Mouse (Mus musculus) CH12.LX (cell line): ENCODE measurements around the gene Trio. TPM values are rescaled to one million over a fixed set of nuclear protein-coding genes. Genes with fewer than 3 reads are reported as not detected.

Experiments
- DNase-seq: peaks from one replicate; pipeline ENCODE4 v3.0.0-alpha.2; 2013; ENCODE audit errors: extremely low read depth
- H3K27ac ChIP-seq: 2 replicates; pipeline ENCODE4 v1.5.1; 2012; ENCODE audit warnings: low read depth, mild to moderate bottlenecking, control low read depth, moderate library complexity; ENCODE audit not compliant: insufficient read depth
- H3K27me3 ChIP-seq: replicated peaks from 2 replicates; pipeline ENCODE3; 2012; ENCODE audit warnings: inconsistent platforms
- H3K36me3 ChIP-seq, 2 experiments: replicated peaks in 1 of 2; 2 replicates each; pipeline versions ENCODE3 to v1.6.1; 2012; ENCODE audit warnings: inconsistent platforms in 1 of 2, low read length in 1 of 2, mild to moderate bottlenecking in 1 of 2, mixed read lengths in 1 of 2, moderate library complexity in 1 of 2; ENCODE audit not compliant: control insufficient read depth in 1 of 2, insufficient read depth in 1 of 2
- H3K4me1 ChIP-seq, 2 experiments: 2 replicates each; pipeline ENCODE4 v1.6.1; 2012; ENCODE audit warnings: inconsistent platforms in 1 of 2, moderate library complexity in 1 of 2; ENCODE audit not compliant: insufficient read depth in 2 of 2, control insufficient read depth in 1 of 2
- H3K4me2 ChIP-seq: 2 replicates; pipeline ENCODE4 v1.6.1; 2012; ENCODE audit warnings: low read depth, mild to moderate bottlenecking, control low read depth; ENCODE audit not compliant: poor library complexity, insufficient read depth, severe bottlenecking
- H3K4me3 ChIP-seq, 3 experiments: fragments of 150-350 bp in 1 of 3; sonication (generic) in 1 of 3; replicated peaks in 1 of 3; 2 replicates each; pipeline versions ENCODE3 to v1.5.1; 2011 to 2012; ENCODE audit warnings: low read depth in 2 of 3, low read length in 2 of 3, mild to moderate bottlenecking in 2 of 3, moderate library complexity in 2 of 3, control low read depth in 1 of 3, improper control_type of control experiment in 1 of 3, inconsistent platforms in 1 of 3, mixed read lengths in 1 of 3; ENCODE audit not compliant: poor library complexity in 1 of 3
- H3K79me2 ChIP-seq: replicated peaks from 2 replicates; pipeline ENCODE4 v1.6.1; 2012; ENCODE audit warnings: mild to moderate bottlenecking, moderate library complexity; ENCODE audit not compliant: control insufficient read depth, poor library complexity, insufficient read depth, severe bottlenecking; ENCODE audit errors: extremely low read depth
- H3K9ac ChIP-seq: 2 replicates; pipeline ENCODE4 v1.6.1; 2012; ENCODE audit warnings: low read depth, mild to moderate bottlenecking, control low read depth, moderate library complexity; ENCODE audit not compliant: insufficient read depth
- H3K9me3 ChIP-seq: replicated peaks from 2 replicates; pipeline ENCODE3; 2012; ENCODE audit warnings: low read length, inconsistent platforms, mixed read lengths
- BHLHE40 ChIP-seq: IDR thresholded peaks from 2 replicates; pipeline ENCODE4 v1.6.1; 2011; ENCODE audit warnings: mild to moderate bottlenecking, low read depth, low read length, improper control_type of control experiment
- CHD1 ChIP-seq: IDR thresholded peaks from 2 replicates; pipeline ENCODE4 v1.6.1; 2012; ENCODE audit warnings: low read depth, low read length, improper control_type of control experiment, inconsistent platforms
- EP300 ChIP-seq: IDR thresholded peaks from 2 replicates; pipeline ENCODE4 v1.6.1; 2011; ENCODE audit warnings: low read length, improper control_type of control experiment
- ETS1 ChIP-seq: conservative IDR thresholded peaks from 2 replicates; pipeline ENCODE4 v1.6.1; 2012; ENCODE audit warnings: low read depth, mild to moderate bottlenecking, inconsistent platforms, low read length, improper control_type of control experiment, moderate library complexity
- GABPA ChIP-seq: IDR thresholded peaks from 2 replicates; pipeline ENCODE4 v1.6.1; 2012; ENCODE audit warnings: low read depth, low read length, improper control_type of control experiment, inconsistent platforms; ENCODE audit not compliant: insufficient replicate concordance
- HCFC1 ChIP-seq: IDR thresholded peaks from 2 replicates; pipeline ENCODE4 v1.6.1; 2012; ENCODE audit warnings: low read depth, mild to moderate bottlenecking, inconsistent platforms, low read length, improper control_type of control experiment
- JUN ChIP-seq: IDR thresholded peaks from 2 replicates; pipeline ENCODE4 v1.6.1; 2011; ENCODE audit warnings: low read depth, mild to moderate bottlenecking, low read length, improper control_type of control experiment, moderate library complexity; ENCODE audit not compliant: insufficient read depth
- JUND ChIP-seq: conservative IDR thresholded peaks from 2 replicates; pipeline ENCODE4 v1.6.1; 2011; ENCODE audit warnings: low read depth, low read length, improper control_type of control experiment
- KAT2A ChIP-seq: IDR thresholded peaks from 2 replicates; pipeline ENCODE4 v1.6.1; 2012; ENCODE audit warnings: low read length, improper control_type of control experiment, inconsistent platforms; ENCODE audit not compliant: insufficient replicate concordance
- MYC ChIP-seq: IDR thresholded peaks from 2 replicates; pipeline ENCODE4 v1.6.1; 2011; ENCODE audit warnings: low read depth, mild to moderate bottlenecking, improper control_type of control experiment, low read length
- POLR2A ChIP-seq: IDR thresholded peaks from 2 replicates; pipeline ENCODE4 v1.6.1; 2011; ENCODE audit warnings: low read depth, mild to moderate bottlenecking, improper control_type of control experiment, low read length
- POLR2AphosphoS2 ChIP-seq: IDR thresholded peaks from 2 replicates; pipeline ENCODE4 v1.6.1; 2011; ENCODE audit warnings: low read depth, low read length, improper control_type of control experiment
- RAD21 ChIP-seq: IDR thresholded peaks from 2 replicates; pipeline ENCODE4 v1.6.1; 2011; ENCODE audit warnings: low read depth, mild to moderate bottlenecking, low read length, improper control_type of control experiment, moderate library complexity
- RCOR1 ChIP-seq: conservative IDR thresholded peaks from 2 replicates; pipeline ENCODE4 v1.6.1; 2012; ENCODE audit warnings: low read depth, mild to moderate bottlenecking, inconsistent platforms, low read length, improper control_type of control experiment
- SIN3A ChIP-seq: IDR thresholded peaks from 2 replicates; pipeline ENCODE4 v1.6.1; 2012; ENCODE audit warnings: low read length, improper control_type of control experiment, inconsistent platforms
- SMC3 ChIP-seq: IDR thresholded peaks from 2 replicates; pipeline ENCODE4 v1.6.1; 2011; ENCODE audit warnings: low read depth, low read length, improper control_type of control experiment
- UBTF ChIP-seq: IDR thresholded peaks from 2 replicates; pipeline ENCODE4 v1.6.1; 2012; ENCODE audit warnings: low read depth, mild to moderate bottlenecking, inconsistent platforms, low read length, improper control_type of control experiment, moderate library complexity
- USF1 ChIP-seq: IDR thresholded peaks from 2 replicates; pipeline ENCODE4 v1.6.1; 2014; ENCODE audit warnings: low read depth, mild to moderate bottlenecking, inconsistent platforms, low read length, improper control_type of control experiment
- ZKSCAN1 ChIP-seq: IDR thresholded peaks from 2 replicates; pipeline ENCODE4 v1.6.1; 2012; ENCODE audit warnings: low read depth, inconsistent platforms, low read length, improper control_type of control experiment, borderline replicate concordance
- ZMIZ1 ChIP-seq: IDR thresholded peaks from 2 replicates; pipeline ENCODE4 v1.6.1; 2012; ENCODE audit warnings: low read depth, mild to moderate bottlenecking, inconsistent platforms, low read length, improper control_type of control experiment
- ZNF384 ChIP-seq: IDR thresholded peaks from 2 replicates; pipeline ENCODE4 v1.6.1; 2012; ENCODE audit warnings: low read depth, low read length, improper control_type of control experiment, inconsistent platforms
- dilution Hi-C: fragments of 300-500 bp; cut with MboI; formaldehyde crosslinking; loops from 2 replicates; pipeline ENCODE4 v1.14.3; 2020; ENCODE audit warnings: low sequenced_read_pairs; ENCODE audit not compliant: extremely low pct_unique_long_range_greater_than_20kb, extremely low pct_ligation_motif_present
- in situ Hi-C: fragments of 300-500 bp; cut with MboI; formaldehyde crosslinking; loops from 3 replicates; pipeline ENCODE4 v1.14.3; 2019; ENCODE audit warnings: low sequenced_read_pairs, low pct_ligation_motif_present, low pct_unique_long_range_greater_than_20kb, mixed read lengths
- polyA plus RNA-seq: library from polyadenylated mRNA; unstranded; fragments of >175 nt; gene quantifications from 2 replicates; pipeline ENCODE4 v1.2.1, GENCODE M21; 2012; ENCODE audit warnings: low read depth; ENCODE audit not compliant: insufficient read length
- total RNA-seq, 2 experiments: library from RNA; depleted of rRNA; stranded (reverse); fragments of 300-350 nt in 1 of 2; fragments of >200 nt in 1 of 2; gene quantifications; 2 replicates each; pipeline ENCODE4 v1.2.3; 2012 to 2014

Gene Trio
- total and polyA plus RNA-seq, 3 experiments, result 3.9 to 17.5 (median 4.3) TPM

DNA sequence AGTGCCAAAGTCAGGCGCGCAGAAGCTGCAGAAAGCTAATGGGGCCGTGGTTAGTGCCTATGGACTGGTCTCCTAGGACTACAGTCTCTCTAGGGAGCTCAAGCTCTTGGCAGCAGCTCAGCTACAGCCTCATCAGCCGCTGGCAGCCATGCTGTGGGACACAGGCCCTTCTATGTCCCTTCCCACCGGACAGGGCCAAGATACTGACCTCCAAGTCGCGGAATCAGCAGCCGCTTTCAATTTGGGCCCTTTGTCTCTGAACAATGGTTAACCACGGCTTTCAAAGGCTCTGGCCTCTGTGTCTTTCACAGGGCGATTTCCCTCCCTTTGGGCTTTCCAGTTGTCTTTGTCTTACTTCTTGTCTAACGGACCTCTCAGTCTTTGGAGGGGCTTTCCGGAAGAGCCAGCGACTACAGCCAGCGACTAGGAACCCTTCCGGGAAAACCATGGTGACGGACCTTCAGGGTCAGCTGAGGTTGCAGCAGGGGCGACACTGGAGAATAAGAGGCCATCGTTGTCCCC is 25.5 kb upstream of the Trio start:
- no peaks in the 10 kb centered on the region for H3K4me1 ChIP-seq
- no peaks in the 10 kb centered on the region for H3K9me3 ChIP-seq
- no peak overlapping the region for H3K27ac ChIP-seq
- no peaks in the 10 kb centered on the region for H3K79me2 ChIP-seq
- H3K4me2 ChIP-seq, result no peak overlapping the region
- no peak for DNase-seq
- TF ChIP-seq MYC, result no peak
- no peak for TF ChIP-seq ETS1
- no peak for TF ChIP-seq GABPA
- TF ChIP-seq SIN3A, result no peak
- no peak for TF ChIP-seq HCFC1
- TF ChIP-seq CHD1, result no peak
- no peak for TF ChIP-seq EP300
- no peak overlapping the region for H3K4me3 ChIP-seq
- H3K27me3 ChIP-seq, result no peaks in the 10 kb centered on the region
- in situ Hi-C loops, result no loop called here
- dilution Hi-C loops, result no loop called here
- H3K36me3 ChIP-seq, result no peaks in the 10 kb centered on the region
- no peak overlapping the region for H3K9ac ChIP-seq

GRCm38 (mm10) chr15:28047711-28048110 is 22.1 kb upstream of the Trio start:
- no peak for DNase-seq
- H3K27ac ChIP-seq, result no peak overlapping the region
- no peak overlapping the region for H3K9ac ChIP-seq
- no peaks in the 10 kb centered on the region for H3K79me2 ChIP-seq
- TF ChIP-seq RCOR1 (no peak), JUND (no peak), RAD21 (no peak), ZMIZ1 (no peak), CHD1 (no peak), SIN3A (no peak), KAT2A (no peak), JUN (no peak), POLR2A (no peak), UBTF (no peak), ZNF384 (no peak), ZKSCAN1 (no peak), POLR2AphosphoS2 (no peak), BHLHE40 (no peak), SMC3 (no peak), USF1 (no peak)
- H3K4me1 ChIP-seq, result no peaks in the 10 kb centered on the region
- no peak overlapping the region for H3K4me3 ChIP-seq
- dilution Hi-C loops (no loop called here), in situ Hi-C loops (no loop called here)
- H3K27me3 ChIP-seq, result no peaks in the 10 kb centered on the region
- no peaks in the 10 kb centered on the region for H3K36me3 ChIP-seq
- no peaks in the 10 kb centered on the region for H3K9me3 ChIP-seq
- no peak overlapping the region for H3K4me2 ChIP-seq
